12 mouse cellular contexts compared by ENCODE assay signal in genomic region chr7:16146489-16147410, GRCm38 (mm10). TPM values are rescaled to one million over a fixed set of nuclear protein-coding genes. Genes with fewer than 3 reads are reported as not detected.
DNase-seq lines count a peak whose midpoint lies in the region; ATAC-seq and TF ChIP-seq lines count a peak whose summit lies in the region.
"Had no signal": no experiment of that assay in that cellular context is flagged by ENCODE, and none has a peak within 500 bp of the region (broad histone marks: within the 10 kb centered on the region; RNA-seq: fewer than 3 reads in every experiment).

No protein-coding gene starts in this region.

- no peak overlapping the region for H3K4me3 ChIP-seq in forebrain, embryonic 11.5 days (ENCODE audit: low read depth, low read length)
- H3K4me3 ChIP-seq in forebrain, embryonic 10.5 days: no peak overlapping the region
- no peak overlapping the region for H3K4me3 ChIP-seq in cortical plate, adult 2 months (ENCODE audit: insufficient read depth, low read length)
- H3K4me3 ChIP-seq: limb, embryonic 10.5 days had no signal

- H3K36me3 ChIP-seq in forebrain, embryonic 11.5 days (ENCODE audit: control insufficient read depth, insufficient read depth, low read length): no peaks in the 10 kb centered on the region
- H3K36me3 ChIP-seq in forebrain, embryonic 10.5 days (replicated peaks): peaks cover 8% of the 10 kb centered on the region; the same call in 1 of the 2 replicates
- H3K36me3 ChIP-seq: limb, embryonic 10.5 days had no signal

- peak; percentile 74 for DNase-seq in forebrain, embryonic 11.5 days (ENCODE audit: low spot score)
- no peak for DNase-seq in forebrain, embryonic 10.5 days (ENCODE audit: extremely low spot score, low spot score)
- peak; percentile 64 for DNase-seq in MN1 (ENCODE audit: low spot score)
- peak; percentile 63 to 64 for DNase-seq in layer of hippocampus, postnatal 10 days (ENCODE audit: low spot score in 2 of 2)
- no peak for DNase-seq in testis, postnatal 10 days (ENCODE audit: low spot score)
- DNase-seq in thymus, postnatal 14 days: no peak
- no peak for DNase-seq in embryo, embryonic 10 days (ENCODE audit: low spot score)

- peaks cover 1% of the 10 kb centered on the region; the same call in 1 of the 2 replicates for H3K4me1 ChIP-seq in forebrain, embryonic 11.5 days (replicated peaks; ENCODE audit: control insufficient read depth, insufficient read depth, low read length)
- H3K4me1 ChIP-seq in forebrain, embryonic 10.5 days: peaks cover 18% of the 10 kb centered on the region
- H3K4me1 ChIP-seq in cortical plate, adult 2 months (ENCODE audit: control insufficient read depth, insufficient read depth, low read length): peaks cover 10% of the 10 kb centered on the region
- H3K4me1 ChIP-seq: limb, embryonic 10.5 days had no signal

- H3K9me3 ChIP-seq in forebrain, embryonic 11.5 days (ENCODE audit: control insufficient read depth, low read length): no peaks in the 10 kb centered on the region
- no peaks in the 10 kb centered on the region for H3K9me3 ChIP-seq in forebrain, embryonic 10.5 days
- H3K9me3 ChIP-seq: limb, embryonic 10.5 days had no signal

- 0 out of 2 replicates have a peak, but pooled peaks cover 2% of the 10 kb centered on the region for H3K27me3 ChIP-seq in forebrain, embryonic 11.5 days (ENCODE audit: control insufficient read depth, insufficient read depth, low read length)
- peaks cover 22% of the 10 kb centered on the region for H3K27me3 ChIP-seq in forebrain, embryonic 10.5 days (ENCODE audit: poor library complexity, severe bottlenecking)

- ATAC-seq in forebrain, embryonic 11.5 days (replicated peaks; ENCODE audit: low FRiP score): peak; percentile 71

- H3K27ac ChIP-seq in forebrain, embryonic 11.5 days (ENCODE audit: low read depth, low read length): no peak overlapping the region
- H3K27ac ChIP-seq in forebrain, embryonic 10.5 days: no peak overlapping the region
- H3K27ac ChIP-seq in cortical plate, adult 2 months (ENCODE audit: insufficient read depth, low read length): peak overlapping the region; percentile 32
- H3K27ac ChIP-seq: limb, embryonic 10.5 days had no signal

- TF ChIP-seq CTCF in cortical plate, adult 2 months (IDR thresholded peaks at IDR 0.05; ENCODE audit: extremely low read depth, insufficient read depth, low read length): no peak

- no peak overlapping the region for H3K9ac ChIP-seq in forebrain, embryonic 11.5 days (ENCODE audit: low read length)
- H3K9ac ChIP-seq: lung, embryonic 14.5 days had no signal

- TF ChIP-seq POLR2A in cortical plate, adult 2 months (IDR thresholded peaks at IDR 0.05; ENCODE audit: extremely low read depth, insufficient read depth, low read length): no peak

- no peak overlapping the region for H3K4me2 ChIP-seq in forebrain, embryonic 11.5 days (ENCODE audit: low read depth, low read length, severe bottlenecking)
- H3K4me2 ChIP-seq: lung, embryonic 14.5 days had no signal

- WGBS in forebrain, embryonic 11.5 days: 29% methylated on average over 25 of the region's 27 CpGs
- WGBS in forebrain, embryonic 10.5 days: 33% methylated on average over 27 of the region's 27 CpGs

RNA-seq across cellular contexts. Expression of gene Slc8a2, which starts 17.1 kb away (rescaled TPM):
- 0.36 and 0.88 TPM in 2 replicates for polyA plus RNA-seq in forebrain, embryonic 11.5 days (2014; fragmentation: Nextera tagmentation; extraction: Ambion mirVana)
- 0.22 and 0.34 TPM in 2 replicates for polyA plus RNA-seq in forebrain, embryonic 10.5 days (2016; fragmentation: Nextera tagmentation; extraction: Ambion mirVana)
- 164 and 183 TPM in 2 replicates for polyA plus RNA-seq in cortical plate, adult 2 months (2012; rRNA removed)
- total RNA-seq in layer of hippocampus, postnatal 10 days (2021): 100 to 1,000 TPM; 282 to 292 TPM
- total RNA-seq: neutrophil, adult 5-6 weeks had no signal

RNA-seq across cellular contexts. Expression of gene Kptn, which starts 27.1 kb away (rescaled TPM):
- 19.7 and 22.5 TPM in 2 replicates for polyA plus RNA-seq in forebrain, embryonic 11.5 days (2014; fragmentation: Nextera tagmentation; extraction: Ambion mirVana)
- polyA plus RNA-seq in forebrain, embryonic 10.5 days (2016; fragmentation: Nextera tagmentation; extraction: Ambion mirVana): 26.0 and 28.8 TPM in 2 replicates
- polyA plus RNA-seq in cortical plate, adult 2 months (2012; rRNA removed): 51.3 and 58.5 TPM in 2 replicates
- 10 to 100 TPM; 33.3 to 39.1 TPM for total RNA-seq in layer of hippocampus, postnatal 10 days (2021)

RNA-seq across cellular contexts. Expression of gene Meis3, which starts 28.1 kb away (rescaled TPM):
- polyA plus RNA-seq in forebrain, embryonic 11.5 days (2014; fragmentation: Nextera tagmentation; extraction: Ambion mirVana): 77.8 and 79.7 TPM in 2 replicates
- polyA plus RNA-seq in forebrain, embryonic 10.5 days (2016; fragmentation: Nextera tagmentation; extraction: Ambion mirVana): 56.7 and 57.5 TPM in 2 replicates
- 83.3 and 84.0 TPM in 2 replicates for polyA plus RNA-seq in cortical plate, adult 2 months (2012; rRNA removed)
- total RNA-seq in layer of hippocampus, postnatal 10 days (2021): 10 to 100 TPM; 36.2 to 41.5 TPM
- total RNA-seq: common myeloid progenitor, adult 5-6 weeks had no signal

RNA-seq across cellular contexts. Expression of gene Napa, which starts 48.5 kb away (rescaled TPM):
- 156 and 167 TPM in 2 replicates for polyA plus RNA-seq in forebrain, embryonic 11.5 days (2014; fragmentation: Nextera tagmentation; extraction: Ambion mirVana)
- polyA plus RNA-seq in forebrain, embryonic 10.5 days (2016; fragmentation: Nextera tagmentation; extraction: Ambion mirVana): 169 and 171 TPM in 2 replicates
- polyA plus RNA-seq in cortical plate, adult 2 months (2012; rRNA removed): 436 and 444 TPM in 2 replicates
- total RNA-seq in layer of hippocampus, postnatal 10 days (2021): 100 to 1,000 TPM; 191 to 195 TPM

Comparison
In these comparisons a context has a peak if more than half of its experiments do, and no peak if none do; other contexts are left out.
1. DNase-seq: peak in forebrain, embryonic 11.5 days (single experiment), MN1 (single experiment) and layer of hippocampus, postnatal 10 days (2 of 2); none in forebrain, embryonic 10.5 days (single experiment), testis, postnatal 10 days (single experiment), thymus, postnatal 14 days (single experiment) and embryo, embryonic 10 days (single experiment).
2. RNA of gene Slc8a2, which starts 17.1 kb away (polyA plus RNA-seq): 164 to 183 TPM in cortical plate, adult 2 months; 0.36 to 0.88 TPM in forebrain, embryonic 11.5 days and 0.22 to 0.34 TPM in forebrain, embryonic 10.5 days; every median in the first group is over 10 times any median in the second.